In the genomic region with DNA sequence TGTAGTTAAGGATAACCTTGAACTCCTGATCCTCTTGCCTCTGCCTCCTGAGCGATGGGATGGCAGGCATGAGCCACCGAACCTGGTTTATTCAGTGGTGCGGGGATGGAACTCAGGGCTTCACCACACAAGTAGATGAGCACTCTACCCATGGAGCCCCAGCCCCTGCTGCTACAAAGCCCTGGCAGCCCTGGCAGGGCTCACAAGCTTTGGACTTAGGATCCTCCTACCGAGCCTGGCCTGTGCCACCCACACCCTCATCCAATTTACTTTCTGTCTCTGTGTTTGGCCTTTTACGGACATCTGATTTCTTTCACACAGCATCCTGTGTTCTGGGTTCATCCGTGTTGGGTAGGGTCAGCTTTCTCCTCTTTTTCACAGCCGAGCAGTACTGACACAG, we compare ENCODE assay signal across 16 mouse cellular contexts.
DNase-seq lines count a peak whose midpoint lies in the region; ATAC-seq and TF ChIP-seq lines count a peak whose summit lies in the region.
"Had no signal": no experiment of that assay in that cellular context is flagged by ENCODE, and none has a peak within 500 bp of the region (broad histone marks: within the 10 kb centered on the region; RNA-seq: fewer than 3 reads in every experiment).

No protein-coding gene starts in this region.

- no peaks in the 10 kb centered on the region for H3K9me3 ChIP-seq in forebrain, embryonic 13.5 days (replicated peaks)
- no peaks in the 10 kb centered on the region for H3K9me3 ChIP-seq in forebrain, embryonic 12.5 days
- peaks cover 4% of the 10 kb centered on the region; the same call in 1 of the 2 replicates for H3K9me3 ChIP-seq in limb, embryonic 13.5 days
- H3K9me3 ChIP-seq: embryonic facial prominence, embryonic 13.5 days; heart, embryonic 12.5 days; hindbrain, embryonic 15.5 days had no signal

- H3K4me2 ChIP-seq in forebrain, embryonic 13.5 days, result no peak overlapping the region
- H3K4me2 ChIP-seq in forebrain, embryonic 12.5 days, result no peak overlapping the region
- H3K4me2 ChIP-seq in limb, embryonic 13.5 days (replicated peaks), result no peak overlapping the region
- H3K4me2 ChIP-seq: embryonic facial prominence, embryonic 13.5 days; heart, embryonic 12.5 days; hindbrain, embryonic 15.5 days had no signal

- no peak for TF ChIP-seq CTCF in layer of hippocampus, adult 2 months (conservative IDR thresholded peaks at IDR 0.05)

- H3K27me3 ChIP-seq in forebrain, embryonic 13.5 days, result 0 out of 2 replicates have a peak, but pooled peaks cover 4% of the 10 kb centered on the region
- H3K27me3 ChIP-seq in forebrain, embryonic 12.5 days, result peaks cover 46% of the 10 kb centered on the region
- H3K27me3 ChIP-seq in limb, embryonic 13.5 days, result no peaks in the 10 kb centered on the region
- H3K27me3 ChIP-seq: embryonic facial prominence, embryonic 13.5 days; heart, embryonic 12.5 days; hindbrain, embryonic 15.5 days; Patski had no signal

- no peaks in the 10 kb centered on the region for H3K36me3 ChIP-seq in forebrain, embryonic 13.5 days (ENCODE audit: poor library complexity, severe bottlenecking)
- H3K36me3 ChIP-seq in forebrain, embryonic 12.5 days (replicated peaks), result no peaks in the 10 kb centered on the region
- no peaks in the 10 kb centered on the region for H3K36me3 ChIP-seq in limb, embryonic 13.5 days
- H3K36me3 ChIP-seq: embryonic facial prominence, embryonic 13.5 days; heart, embryonic 12.5 days; hindbrain, embryonic 15.5 days had no signal

- 85% methylated on average over 7 of the region's 7 CpGs for WGBS in forebrain, embryonic 13.5 days
- WGBS in forebrain, embryonic 12.5 days, result 84% methylated on average over 7 of the region's 7 CpGs
- WGBS in limb, embryonic 13.5 days, result 74% methylated on average over 7 of the region's 7 CpGs

- no peak overlapping the region for H3K4me3 ChIP-seq in forebrain, embryonic 13.5 days
- no peak overlapping the region for H3K4me3 ChIP-seq in forebrain, embryonic 12.5 days (replicated peaks)
- no peak overlapping the region for H3K4me3 ChIP-seq in layer of hippocampus, adult 2 months
- H3K4me3 ChIP-seq in limb, embryonic 13.5 days, result no peak overlapping the region
- H3K4me3 ChIP-seq: embryonic facial prominence, embryonic 13.5 days; heart, embryonic 12.5 days; hindbrain, embryonic 15.5 days had no signal

- peak overlapping the region; percentile 14; the same call in 1 of the 2 replicates for H3K27ac ChIP-seq in forebrain, embryonic 13.5 days
- H3K27ac ChIP-seq in forebrain, embryonic 12.5 days, result no peak overlapping the region
- H3K27ac ChIP-seq in layer of hippocampus, adult 2 months, result peak overlapping the region; percentile 70
- H3K27ac ChIP-seq in limb, embryonic 13.5 days, result peak overlapping the region; percentile 52; the same call in 1 of the 2 replicates
- H3K27ac ChIP-seq: hindbrain, embryonic 15.5 days had no signal

- peaks cover 13% of the 10 kb centered on the region; the same call in 1 of the 2 replicates for H3K4me1 ChIP-seq in forebrain, embryonic 13.5 days
- peaks cover 41% of the 10 kb centered on the region for H3K4me1 ChIP-seq in forebrain, embryonic 12.5 days
- H3K4me1 ChIP-seq in limb, embryonic 13.5 days, result peaks cover 37% of the 10 kb centered on the region

- H3K9ac ChIP-seq in forebrain, embryonic 13.5 days, result no peak overlapping the region
- H3K9ac ChIP-seq in forebrain, embryonic 12.5 days, result no peak overlapping the region
- H3K9ac ChIP-seq in limb, embryonic 13.5 days, result no peak overlapping the region
- H3K9ac ChIP-seq: embryonic facial prominence, embryonic 13.5 days; heart, embryonic 12.5 days; hindbrain, embryonic 15.5 days had no signal

- ATAC-seq in forebrain, embryonic 13.5 days, result no peak
- no peak for ATAC-seq in forebrain, embryonic 12.5 days (ENCODE audit: low FRiP score)
- ATAC-seq in limb, embryonic 13.5 days (ENCODE audit: low FRiP score, low read depth), result no peak
- ATAC-seq: activated CD4-positive, CD25-positive, alpha-beta regulatory T cell, adult 4 months had no signal

- no peak for DNase-seq in layer of hippocampus, adult 2 months (ENCODE audit: low spot score in 2 of 2)
- DNase-seq in layer of hippocampus, postnatal 25 days (ENCODE audit: extremely low spot score in 1 of 2, low spot score in 1 of 2), result no peak
- DNase-seq in left cerebral cortex, adult 11 months (ENCODE audit: low spot score), result no peak
- no peak for DNase-seq in layer of hippocampus, adult 11-12 months (ENCODE audit: low spot score)
- DNase-seq: adrenal gland, postnatal 14 days; cerebellum, adult 11-12 months; cerebellum, adult 9-10 months; gastrocnemius, postnatal 14 days had no signal
